Mouse (Mus musculus): ENCODE results near the gene Atxn7l3. TPM values are rescaled to one million over a fixed set of nuclear protein-coding genes. Genes with fewer than 3 reads are reported as not detected.
A peak's percentile ranks its signal among the peaks of the same experiment; 100 is the strongest.

Atxn7l3 gene
- polyA plus RNA-seq, 1 experiment = 44.3 TPM

DNA sequence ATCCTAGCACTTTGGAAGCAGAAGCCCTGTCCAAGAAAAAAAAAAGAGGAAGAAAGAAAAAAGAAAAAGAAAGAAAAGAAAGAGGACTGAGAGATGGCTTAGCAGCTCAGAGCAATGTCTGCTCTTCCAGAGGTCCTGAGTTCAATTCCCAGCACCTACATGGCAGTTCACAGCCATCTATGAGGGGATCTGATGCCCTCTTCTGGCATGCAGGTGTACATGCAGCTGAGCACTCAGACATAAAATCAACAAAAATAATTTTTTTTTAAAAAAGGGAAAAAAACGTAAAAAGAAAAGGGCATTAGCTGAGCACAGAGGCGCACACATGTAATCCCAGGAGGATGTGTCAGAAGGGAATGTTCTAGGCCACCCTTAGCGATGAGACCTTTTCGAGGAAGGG lies 49.6 kb downstream of the Atxn7l3 start:
- H3K27me3 ChIP-seq (ENCODE audit: control insufficient read depth, insufficient read depth, low read length, poor library complexity, severe bottlenecking) = no peaks in the 10 kb centered on the region
- no peak overlapping the region for H3K9ac ChIP-seq (ENCODE audit: low read depth, poor library complexity, severe bottlenecking)
- no peak overlapping the region for H3K4me3 ChIP-seq (ENCODE audit: low read depth, low read length)
- peaks cover 13% of the 10 kb centered on the region for H3K36me3 ChIP-seq (ENCODE audit: control insufficient read depth, insufficient read depth, low read length, poor library complexity, severe bottlenecking)
- no peaks in the 10 kb centered on the region for H3K4me1 ChIP-seq (ENCODE audit: control insufficient read depth, insufficient read depth, low read length)
- no peaks in the 10 kb centered on the region for H3K9me3 ChIP-seq (replicated peaks; ENCODE audit: control insufficient read depth, insufficient read depth, low read length, poor library complexity, severe bottlenecking)
- no peak overlapping the region for H3K27ac ChIP-seq (ENCODE audit: insufficient read depth, low read length)
- no peak for TF ChIP-seq CTCF (IDR thresholded peaks at IDR 0.05; ENCODE audit: low read depth, low read length)
- no peak for TF ChIP-seq EP300 (IDR thresholded peaks at IDR 0.05; ENCODE audit: insufficient read depth, low read depth, low read length)
- TF ChIP-seq POLR2A (IDR thresholded peaks at IDR 0.05; ENCODE audit: insufficient read depth, low read length) = no peak

DNA sequence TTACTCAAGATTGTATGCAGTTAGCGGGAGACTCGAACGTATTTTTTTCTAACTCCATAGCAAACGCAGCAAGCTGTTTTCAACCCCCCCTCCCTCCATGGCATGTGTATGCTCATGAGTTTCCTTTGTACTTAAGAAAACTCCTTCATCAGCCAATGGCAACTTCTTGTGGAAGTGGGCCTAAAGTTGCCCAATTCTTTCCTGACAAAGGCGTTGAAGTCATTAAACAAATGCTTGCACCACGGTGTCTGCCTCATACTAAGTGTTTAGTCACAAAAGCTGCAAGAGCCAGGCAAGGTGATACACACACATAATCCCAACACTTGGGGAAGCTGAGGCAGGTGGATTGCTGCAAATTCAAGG lies 50.2 kb downstream of the Atxn7l3 start:
- H3K9ac ChIP-seq (ENCODE audit: low read depth, poor library complexity, severe bottlenecking) = no peak overlapping the region
- TF ChIP-seq CTCF (IDR thresholded peaks at IDR 0.05; ENCODE audit: low read depth, low read length) (no peak), POLR2A (IDR thresholded peaks at IDR 0.05; ENCODE audit: insufficient read depth, low read length) (no peak), EP300 (IDR thresholded peaks at IDR 0.05; ENCODE audit: insufficient read depth, low read depth, low read length) (no peak)
- no peak overlapping the region for H3K4me3 ChIP-seq (ENCODE audit: low read depth, low read length)
- no peaks in the 10 kb centered on the region for H3K4me1 ChIP-seq (ENCODE audit: control insufficient read depth, insufficient read depth, low read length)
- no peaks in the 10 kb centered on the region for H3K9me3 ChIP-seq (replicated peaks; ENCODE audit: control insufficient read depth, insufficient read depth, low read length, poor library complexity, severe bottlenecking)
- no peak overlapping the region for H3K27ac ChIP-seq (ENCODE audit: insufficient read depth, low read length)
- H3K27me3 ChIP-seq (ENCODE audit: control insufficient read depth, insufficient read depth, low read length, poor library complexity, severe bottlenecking) = no peaks in the 10 kb centered on the region
- peaks cover 8% of the 10 kb centered on the region for H3K36me3 ChIP-seq (ENCODE audit: control insufficient read depth, insufficient read depth, low read length, poor library complexity, severe bottlenecking)

DNA sequence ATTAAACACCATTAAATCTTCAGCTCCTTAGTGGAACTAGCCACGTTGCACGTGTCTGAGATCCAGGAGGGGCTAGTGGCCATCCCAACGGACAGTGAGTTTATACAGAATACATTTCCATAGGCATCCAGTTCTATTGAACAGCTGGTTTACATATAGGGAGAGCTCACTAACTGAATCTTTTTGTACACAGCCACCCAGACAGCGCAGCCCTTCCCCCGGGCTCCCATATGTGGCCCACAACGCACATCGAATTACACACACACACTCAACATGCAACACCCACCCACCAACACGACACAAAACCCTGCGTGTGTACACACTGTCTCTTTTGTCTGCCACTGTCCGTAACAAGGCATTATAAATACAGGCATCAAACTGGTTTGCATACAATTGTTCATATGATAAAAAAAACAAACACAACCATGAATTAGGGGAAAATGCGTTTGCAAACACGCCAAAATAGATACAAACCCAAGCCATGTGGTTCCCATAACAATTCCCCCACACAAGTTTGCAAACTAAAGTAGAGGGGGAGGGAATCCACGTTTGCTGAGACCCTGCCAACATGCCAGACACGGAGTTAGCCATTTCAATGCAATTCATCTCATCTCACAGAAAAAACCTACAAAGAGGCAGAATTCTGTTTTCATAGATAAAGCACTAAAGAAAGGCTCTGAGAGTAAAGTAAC lies 50.7 kb downstream of the Atxn7l3 start:
- H3K36me3 ChIP-seq (ENCODE audit: control insufficient read depth, insufficient read depth, low read length, poor library complexity, severe bottlenecking) = peaks cover 2% of the 10 kb centered on the region
- no peak overlapping the region for H3K27ac ChIP-seq (ENCODE audit: insufficient read depth, low read length)
- no peaks in the 10 kb centered on the region for H3K27me3 ChIP-seq (ENCODE audit: control insufficient read depth, insufficient read depth, low read length, poor library complexity, severe bottlenecking)
- H3K4me3 ChIP-seq (ENCODE audit: low read depth, low read length) = no peak overlapping the region
- no peak overlapping the region for H3K9ac ChIP-seq (ENCODE audit: low read depth, poor library complexity, severe bottlenecking)
- TF ChIP-seq EP300 (IDR thresholded peaks at IDR 0.05; ENCODE audit: insufficient read depth, low read depth, low read length) = no peak
- no peak for TF ChIP-seq CTCF (IDR thresholded peaks at IDR 0.05; ENCODE audit: low read depth, low read length)
- TF ChIP-seq POLR2A (IDR thresholded peaks at IDR 0.05; ENCODE audit: insufficient read depth, low read length) = no peak
- H3K4me1 ChIP-seq (ENCODE audit: control insufficient read depth, insufficient read depth, low read length) = no peaks in the 10 kb centered on the region
- H3K9me3 ChIP-seq (replicated peaks; ENCODE audit: control insufficient read depth, insufficient read depth, low read length, poor library complexity, severe bottlenecking) = no peaks in the 10 kb centered on the region

DNA sequence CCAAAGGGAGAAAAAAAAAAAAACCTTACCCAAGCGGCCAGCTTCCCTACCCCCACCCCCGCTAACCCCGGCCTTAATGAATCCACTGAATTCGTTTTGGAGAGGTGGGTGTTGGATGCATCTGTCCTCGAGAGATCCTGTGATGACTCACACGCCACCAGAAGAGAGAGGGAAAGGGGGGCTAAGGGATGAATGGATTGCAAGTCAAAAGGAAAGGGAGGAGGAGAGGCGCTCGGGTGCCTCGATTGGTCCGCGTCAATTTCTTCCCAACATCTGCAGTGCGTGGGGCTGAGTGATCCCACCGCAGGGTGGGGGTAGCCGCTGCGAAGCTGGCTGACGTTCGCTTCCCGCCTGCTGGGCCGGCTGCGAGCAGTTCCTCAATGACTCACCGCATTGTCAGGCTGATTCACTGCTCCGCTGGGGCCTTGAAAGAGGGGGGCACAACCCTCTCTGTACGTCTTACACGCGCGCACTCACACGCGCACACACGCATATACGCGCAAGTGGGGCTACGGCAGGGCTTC lies 51.4 kb downstream of the Atxn7l3 start:
- no peak overlapping the region for H3K27ac ChIP-seq (ENCODE audit: insufficient read depth, low read length)
- no peaks in the 10 kb centered on the region for H3K27me3 ChIP-seq (ENCODE audit: control insufficient read depth, insufficient read depth, low read length, poor library complexity, severe bottlenecking)
- no peaks in the 10 kb centered on the region for H3K4me1 ChIP-seq (ENCODE audit: control insufficient read depth, insufficient read depth, low read length)
- H3K36me3 ChIP-seq (ENCODE audit: control insufficient read depth, insufficient read depth, low read length, poor library complexity, severe bottlenecking) = no peaks in the 10 kb centered on the region
- TF ChIP-seq EP300 (IDR thresholded peaks at IDR 0.05; ENCODE audit: insufficient read depth, low read depth, low read length) (peak; percentile 79; the same call in 1 of the 2 replicates), CTCF (IDR thresholded peaks at IDR 0.05; ENCODE audit: low read depth, low read length) (no peak), POLR2A (IDR thresholded peaks at IDR 0.05; ENCODE audit: insufficient read depth, low read length) (no peak)
- no peaks in the 10 kb centered on the region for H3K9me3 ChIP-seq (replicated peaks; ENCODE audit: control insufficient read depth, insufficient read depth, low read length, poor library complexity, severe bottlenecking)
- H3K9ac ChIP-seq (ENCODE audit: low read depth, poor library complexity, severe bottlenecking) = 0 out of 2 replicates have a peak overlapping the region, but pooled peaks have one; percentile 4
- peak overlapping the region; percentile 14; the same call in 1 of the 2 replicates for H3K4me3 ChIP-seq (ENCODE audit: low read depth, low read length)

DNA sequence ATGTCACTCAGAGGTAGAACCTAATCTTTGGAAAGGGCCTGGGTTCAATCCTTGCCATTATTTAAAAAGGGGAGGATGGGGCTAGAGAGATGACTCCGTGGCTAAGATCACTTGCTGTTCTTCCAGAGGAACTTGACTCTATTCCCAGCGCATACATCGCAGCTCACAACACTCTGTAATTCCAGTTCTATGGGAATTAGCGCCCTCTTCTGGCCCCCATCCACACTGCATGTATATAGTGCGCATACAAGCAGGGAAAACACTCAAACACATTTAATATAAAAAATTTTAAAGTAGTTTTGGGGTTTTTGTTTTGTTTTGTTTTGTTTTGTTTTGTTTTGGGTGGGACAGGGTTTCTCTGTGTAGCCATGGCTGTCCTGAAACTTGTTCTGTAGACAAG lies 54.6 kb downstream of the Atxn7l3 start:
- Histone ChIP-seq H3K4me1 (ENCODE audit: control insufficient read depth, insufficient read depth, low read length) (no peaks in the 10 kb centered on the region), H3K9me3 (replicated peaks; ENCODE audit: control insufficient read depth, insufficient read depth, low read length, poor library complexity, severe bottlenecking) (no peaks in the 10 kb centered on the region), H3K27ac (ENCODE audit: insufficient read depth, low read length) (no peak overlapping the region), H3K27me3 (ENCODE audit: control insufficient read depth, insufficient read depth, low read length, poor library complexity, severe bottlenecking) (no peaks in the 10 kb centered on the region), H3K4me3 (ENCODE audit: low read depth, low read length) (no peak overlapping the region), H3K9ac (ENCODE audit: low read depth, poor library complexity, severe bottlenecking) (no peak overlapping the region), H3K36me3 (ENCODE audit: control insufficient read depth, insufficient read depth, low read length, poor library complexity, severe bottlenecking) (no peaks in the 10 kb centered on the region)
- no peak for TF ChIP-seq POLR2A (IDR thresholded peaks at IDR 0.05; ENCODE audit: insufficient read depth, low read length)
- TF ChIP-seq CTCF (IDR thresholded peaks at IDR 0.05; ENCODE audit: low read depth, low read length) = peak; percentile 20

DNA sequence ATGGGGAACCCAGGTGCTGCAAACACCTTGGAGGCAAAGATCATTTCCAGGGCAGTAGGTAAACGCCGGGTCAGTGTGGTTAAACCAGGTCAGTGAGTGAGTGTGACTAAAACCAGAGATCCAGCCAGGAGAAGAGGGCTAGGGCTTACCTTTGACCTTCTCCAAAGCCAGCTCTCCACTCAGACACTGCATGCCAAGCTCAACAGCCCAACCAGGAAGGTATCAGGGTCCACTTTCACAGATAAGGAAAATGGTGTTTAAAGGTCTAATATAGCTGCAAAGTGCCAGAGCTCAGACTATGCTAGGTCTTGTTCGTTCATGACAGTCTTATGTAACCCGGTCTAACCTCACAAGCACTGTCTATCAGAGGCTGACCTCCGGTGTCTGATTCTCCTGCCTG lies 55.2 kb downstream of the Atxn7l3 start:
- Histone ChIP-seq H3K27me3 (ENCODE audit: control insufficient read depth, insufficient read depth, low read length, poor library complexity, severe bottlenecking) (no peaks in the 10 kb centered on the region), H3K9me3 (replicated peaks; ENCODE audit: control insufficient read depth, insufficient read depth, low read length, poor library complexity, severe bottlenecking) (no peaks in the 10 kb centered on the region), H3K4me1 (ENCODE audit: control insufficient read depth, insufficient read depth, low read length) (no peaks in the 10 kb centered on the region), H3K36me3 (ENCODE audit: control insufficient read depth, insufficient read depth, low read length, poor library complexity, severe bottlenecking) (no peaks in the 10 kb centered on the region), H3K27ac (ENCODE audit: insufficient read depth, low read length) (no peak overlapping the region), H3K4me3 (ENCODE audit: low read depth, low read length) (no peak overlapping the region), H3K9ac (ENCODE audit: low read depth, poor library complexity, severe bottlenecking) (no peak overlapping the region)
- TF ChIP-seq POLR2A (IDR thresholded peaks at IDR 0.05; ENCODE audit: insufficient read depth, low read length) = no peak
- no peak for TF ChIP-seq CTCF (IDR thresholded peaks at IDR 0.05; ENCODE audit: low read depth, low read length)
- no peak for TF ChIP-seq EP300 (IDR thresholded peaks at IDR 0.05; ENCODE audit: insufficient read depth, low read depth, low read length)
